Mouse (Mus musculus) erythroblast, embryonic 14.5 days (primary cell): Measurements from ENCODE around the gene Tspoap1. TPM values are rescaled to one million over a fixed set of nuclear protein-coding genes. Genes with fewer than 3 reads are reported as not detected.

Experiments
- H3K27me3 ChIP-seq: 2 replicates; pipeline ENCODE4 v1.6.1; 2012; ENCODE audit warnings: inconsistent platforms; ENCODE audit not compliant: control insufficient read depth
- H3K36me3 ChIP-seq: 2 replicates; pipeline ENCODE4 v1.6.1; 2012; ENCODE audit warnings: mild to moderate bottlenecking, inconsistent platforms; ENCODE audit not compliant: control insufficient read depth
- H3K4me1 ChIP-seq: 2 replicates; pipeline ENCODE4 v1.6.1; 2012; ENCODE audit warnings: inconsistent platforms; ENCODE audit not compliant: control insufficient read depth
- H3K4me3 ChIP-seq: replicated peaks from 2 replicates; pipeline ENCODE3; 2012; ENCODE audit warnings: moderate library complexity, mild to moderate bottlenecking, inconsistent platforms
- H3K9me3 ChIP-seq: 2 replicates; pipeline ENCODE4 v1.6.1; 2012; ENCODE audit warnings: low read length, inconsistent platforms, mixed read lengths; ENCODE audit not compliant: control insufficient read depth
- GATA1 ChIP-seq: IDR thresholded peaks from 2 replicates; pipeline ENCODE4 v1.6.1; 2012; ENCODE audit warnings: low read length, inconsistent platforms, mixed read lengths
- TAL1 ChIP-seq: IDR thresholded peaks from 3 replicates; pipeline ENCODE4 v1.6.1; 2012; ENCODE audit warnings: low read length, inconsistent platforms, mixed read lengths
- polyA plus RNA-seq: library from polyadenylated mRNA; stranded (reverse); fragments of >175 nt; gene quantifications from 2 replicates; pipeline ENCODE4 v1.2.3, GENCODE M21; 2012

Tspoap1 gene
- polyA plus RNA-seq, 1 experiment, result 0.71 TPM

DNA sequence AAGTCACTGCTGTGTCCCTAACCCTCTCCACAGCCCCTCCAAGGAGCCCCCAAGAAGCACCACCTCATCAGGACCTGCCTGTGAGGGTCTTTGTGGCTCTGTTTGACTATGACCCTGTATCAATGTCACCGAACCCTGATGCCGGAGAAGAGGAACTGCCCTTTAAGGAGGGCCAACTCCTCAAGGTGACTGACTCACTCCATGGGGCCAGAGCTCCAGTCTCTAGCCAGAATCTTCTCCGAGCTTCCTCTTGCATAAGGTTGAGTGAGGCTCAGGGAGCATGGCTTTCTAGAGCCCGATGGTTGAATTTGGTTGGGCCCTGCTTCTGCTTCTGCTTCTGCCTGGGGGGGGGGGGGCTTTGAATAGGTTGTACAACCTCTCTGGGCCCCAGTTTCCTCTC lies 19.1 kb downstream of the Tspoap1 start:
- H3K4me1 ChIP-seq, result peaks cover 17% of the 10 kb centered on the region
- no peaks in the 10 kb centered on the region for H3K36me3 ChIP-seq
- TF ChIP-seq TAL1 (no peak), GATA1 (no peak)
- no peak overlapping the region for H3K4me3 ChIP-seq
- no peaks in the 10 kb centered on the region for H3K9me3 ChIP-seq
- peaks cover 19% of the 10 kb centered on the region for H3K27me3 ChIP-seq

DNA sequence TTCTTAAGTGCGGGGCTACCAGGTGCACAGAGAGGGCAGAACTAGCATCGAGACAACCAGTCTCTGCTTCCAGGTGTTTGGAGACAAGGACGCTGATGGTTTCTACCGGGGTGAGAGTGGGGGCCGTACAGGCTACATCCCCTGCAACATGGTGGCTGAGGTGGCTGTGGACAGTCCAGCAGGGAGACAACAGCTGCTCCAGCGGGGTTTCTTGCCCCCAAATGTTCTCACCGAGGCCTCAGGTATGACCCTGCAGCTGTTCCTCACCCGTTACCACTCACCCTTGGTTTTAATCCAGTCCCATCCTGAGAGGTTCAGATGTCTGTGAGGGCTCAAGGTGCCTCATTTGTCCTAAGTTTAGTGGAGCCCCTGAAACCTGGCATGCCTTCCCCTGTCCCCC lies 19.8 kb downstream of the Tspoap1 start:
- Histone ChIP-seq H3K9me3 (no peaks in the 10 kb centered on the region), H3K36me3 (no peaks in the 10 kb centered on the region), H3K4me3 (no peak overlapping the region), H3K27me3 (peaks cover 19% of the 10 kb centered on the region), H3K4me1 (peaks cover 17% of the 10 kb centered on the region)
- no peak for TF ChIP-seq TAL1
- no peak for TF ChIP-seq GATA1

DNA sequence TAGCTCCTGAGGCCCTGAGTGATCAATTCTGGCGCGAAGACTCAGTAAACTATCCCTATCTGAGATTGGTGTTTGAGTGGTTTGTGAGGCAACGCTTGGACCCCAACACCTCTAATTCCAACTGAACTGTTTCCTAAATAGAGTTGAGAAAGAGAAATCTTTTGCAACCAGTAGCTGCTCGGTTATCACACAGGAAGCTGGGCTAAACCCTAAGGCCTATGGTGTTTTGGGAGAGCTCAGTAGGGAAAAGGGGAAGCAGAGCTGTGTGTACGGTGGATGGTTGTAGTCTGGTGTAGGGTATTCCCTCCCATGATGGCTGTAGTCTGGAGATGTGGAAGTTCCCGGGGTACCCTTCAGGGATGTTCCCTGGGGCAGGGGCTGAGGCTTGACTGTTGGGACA lies 29.7 kb downstream of the Tspoap1 start:
- no peak for TF ChIP-seq TAL1
- no peak for TF ChIP-seq GATA1
- no peaks in the 10 kb centered on the region for H3K36me3 ChIP-seq
- H3K27me3 ChIP-seq, result peaks cover 10% of the 10 kb centered on the region
- H3K9me3 ChIP-seq, result no peaks in the 10 kb centered on the region
- H3K4me3 ChIP-seq, result no peak overlapping the region
- no peaks in the 10 kb centered on the region for H3K4me1 ChIP-seq

DNA sequence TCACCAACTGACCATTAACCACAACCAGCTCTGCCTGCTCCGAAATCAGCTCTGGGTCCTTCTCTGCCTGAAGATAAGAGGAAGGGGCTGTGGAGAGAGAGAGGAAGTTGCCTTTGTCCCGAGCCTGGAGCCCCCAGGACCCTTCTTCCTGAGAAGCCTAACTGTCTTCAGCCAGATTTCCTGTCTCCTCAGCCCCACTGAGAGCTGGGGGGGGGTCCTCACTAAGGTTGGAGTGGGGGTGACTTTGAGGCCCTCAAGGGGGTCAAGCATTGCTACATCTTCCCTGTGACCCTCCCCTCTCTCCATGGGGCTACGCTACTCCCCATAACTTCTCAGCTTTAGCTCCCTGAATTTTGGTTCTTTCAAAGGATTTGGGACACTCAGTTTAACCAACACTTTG lies 33.1 kb downstream of the Tspoap1 start, which contains the start of gene Mpo:
TSS of gene Mpo (plus strand) at position 122 of the 400 bp plus-strand sequence.
- no peak within 1 kb of the TSS for H3K4me3 ChIP-seq

DNA sequence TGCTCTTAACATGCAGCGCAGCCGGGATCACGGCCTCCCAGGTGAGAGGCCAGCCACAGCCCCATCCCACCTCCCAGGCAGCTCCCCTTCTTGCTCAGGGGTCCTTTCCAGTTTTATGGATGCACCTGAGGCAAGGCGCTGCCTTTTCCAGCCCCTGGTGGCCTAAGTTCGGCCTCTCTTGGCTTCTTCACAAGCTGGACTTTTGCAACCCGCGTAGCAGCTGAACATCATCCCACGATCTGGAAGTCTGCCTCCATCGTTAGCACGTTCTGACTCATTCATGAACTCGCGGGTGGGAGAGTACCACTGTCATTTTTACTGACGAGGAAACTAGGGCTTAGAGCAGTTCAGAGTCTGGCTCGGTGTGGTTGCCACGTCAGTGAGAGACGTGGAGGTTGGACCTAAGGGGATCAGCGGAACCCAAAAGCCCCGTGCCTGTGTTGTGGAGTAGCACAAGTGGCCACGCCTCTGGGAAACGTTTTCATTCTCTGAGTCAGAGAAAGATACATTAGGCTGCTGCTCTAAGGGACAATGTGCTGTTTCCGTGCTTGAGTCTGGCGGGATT lies 41.5 kb downstream of the Tspoap1 start:
- Histone ChIP-seq H3K4me1 (no peaks in the 10 kb centered on the region), H3K9me3 (no peaks in the 10 kb centered on the region), H3K27me3 (no peaks in the 10 kb centered on the region; the same call in 1 of the 2 replicates), H3K4me3 (no peak overlapping the region), H3K36me3 (no peaks in the 10 kb centered on the region)
- TF ChIP-seq GATA1 (no peak), TAL1 (no peak)

More for the DNA sequence above, 33.1 kb downstream of the Tspoap1 start, which contains the start of gene Mpo:
- TF ChIP-seq GATA1, result no peak
- no peak for TF ChIP-seq TAL1
- Histone ChIP-seq H3K4me1 (no peaks in the 10 kb centered on the region), H3K36me3 (no peaks in the 10 kb centered on the region), H3K9me3 (no peaks in the 10 kb centered on the region), H3K27me3 (peaks cover 10% of the 10 kb centered on the region)

DNA sequence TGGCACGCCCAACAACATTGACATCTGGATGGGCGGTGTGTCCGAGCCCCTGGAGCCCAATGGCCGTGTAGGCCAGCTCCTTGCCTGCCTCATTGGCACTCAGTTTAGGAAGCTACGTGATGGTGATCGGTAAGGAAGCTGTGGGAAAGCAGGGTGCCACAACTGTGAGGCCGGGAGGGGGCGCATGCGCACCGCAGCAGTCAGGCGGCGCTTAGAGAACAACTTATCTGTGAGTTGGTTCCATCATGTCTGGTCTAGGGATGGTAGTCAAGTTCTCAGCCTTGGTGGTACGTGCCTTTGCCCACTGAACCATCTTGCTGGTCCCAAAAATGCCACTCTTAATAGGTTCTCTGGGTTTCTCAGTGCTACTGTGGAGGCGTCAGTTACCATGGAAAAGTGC lies 42.3 kb downstream of the Tspoap1 start:
- H3K4me3 ChIP-seq, result no peak overlapping the region
- H3K27me3 ChIP-seq, result no peaks in the 10 kb centered on the region
- no peaks in the 10 kb centered on the region for H3K4me1 ChIP-seq
- no peaks in the 10 kb centered on the region for H3K36me3 ChIP-seq
- H3K9me3 ChIP-seq, result no peaks in the 10 kb centered on the region
- TF ChIP-seq GATA1, result no peak
- no peak for TF ChIP-seq TAL1

DNA sequence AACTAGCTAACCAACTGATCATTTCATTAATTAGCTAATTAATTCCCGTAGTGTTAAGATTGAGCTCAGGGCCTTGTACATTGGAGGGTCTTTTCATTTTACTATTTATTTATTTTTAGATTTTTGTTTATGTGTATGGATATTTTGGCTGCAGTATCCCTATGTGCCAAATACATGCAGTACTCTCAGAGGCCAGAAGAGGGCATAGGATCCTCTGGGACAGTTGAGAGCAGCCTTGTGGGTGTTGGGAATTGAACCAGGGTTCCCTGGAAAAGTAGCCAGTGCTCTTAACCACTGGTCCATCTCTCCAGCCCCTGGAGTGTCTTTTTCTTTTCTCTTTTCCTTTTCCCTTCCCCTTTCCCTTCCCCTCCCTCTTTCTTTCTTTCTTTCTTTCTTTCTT lies 45.1 kb downstream of the Tspoap1 start:
- no peaks in the 10 kb centered on the region for H3K36me3 ChIP-seq
- H3K9me3 ChIP-seq, result no peaks in the 10 kb centered on the region
- H3K4me1 ChIP-seq, result no peaks in the 10 kb centered on the region
- TF ChIP-seq TAL1, result no peak
- TF ChIP-seq GATA1, result no peak
- H3K27me3 ChIP-seq, result no peaks in the 10 kb centered on the region
- no peak overlapping the region for H3K4me3 ChIP-seq

DNA sequence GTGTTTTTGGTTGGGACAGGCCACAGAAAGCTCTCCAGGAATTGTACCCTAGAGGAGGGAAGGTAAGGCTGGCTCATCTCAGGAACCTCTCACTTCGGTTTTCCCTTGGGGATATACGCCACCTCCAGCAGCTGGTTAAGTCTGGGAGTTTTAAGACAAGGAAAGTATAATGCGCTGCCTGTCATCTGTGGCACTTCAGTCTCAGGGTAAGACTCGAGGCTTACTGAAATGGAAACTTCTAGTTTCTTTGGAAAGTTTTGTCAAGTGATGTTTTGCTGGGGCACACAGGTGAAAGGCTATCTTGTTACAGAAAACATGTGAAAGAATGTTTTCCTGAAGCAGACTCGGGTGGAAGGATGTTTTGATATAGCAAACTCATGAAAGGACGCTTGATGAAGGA lies 47.1 kb downstream of the Tspoap1 start:
- Histone ChIP-seq H3K9me3 (no peaks in the 10 kb centered on the region), H3K4me1 (no peaks in the 10 kb centered on the region), H3K27me3 (no peaks in the 10 kb centered on the region; the same call in 1 of the 2 replicates), H3K36me3 (no peaks in the 10 kb centered on the region), H3K4me3 (no peak overlapping the region)
- TF ChIP-seq GATA1 (no peak), TAL1 (no peak)

DNA sequence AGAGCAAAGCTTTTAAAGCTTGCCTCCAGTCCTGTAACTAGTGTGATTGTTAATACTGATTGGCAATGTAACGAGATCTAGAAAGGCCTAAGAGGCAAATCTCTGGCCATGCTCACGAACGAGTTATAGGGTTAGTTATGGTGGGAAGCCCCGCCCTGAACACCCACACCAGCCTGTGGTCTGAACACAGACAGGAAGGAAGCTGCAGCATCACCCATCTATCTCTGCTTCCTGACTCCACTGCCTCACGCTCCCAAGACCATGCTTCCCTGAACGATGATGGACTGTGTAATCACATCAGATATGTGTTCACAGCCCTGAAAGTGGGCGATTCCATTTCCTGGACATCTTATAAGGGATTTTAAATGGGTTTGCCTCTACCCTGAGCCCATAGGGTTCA lies 47.9 kb downstream of the Tspoap1 start:
- Histone ChIP-seq H3K4me3 (no peak overlapping the region), H3K36me3 (no peaks in the 10 kb centered on the region), H3K27me3 (no peaks in the 10 kb centered on the region; the same call in 1 of the 2 replicates), H3K4me1 (no peaks in the 10 kb centered on the region), H3K9me3 (no peaks in the 10 kb centered on the region)
- TF ChIP-seq TAL1 (no peak), GATA1 (no peak)

DNA sequence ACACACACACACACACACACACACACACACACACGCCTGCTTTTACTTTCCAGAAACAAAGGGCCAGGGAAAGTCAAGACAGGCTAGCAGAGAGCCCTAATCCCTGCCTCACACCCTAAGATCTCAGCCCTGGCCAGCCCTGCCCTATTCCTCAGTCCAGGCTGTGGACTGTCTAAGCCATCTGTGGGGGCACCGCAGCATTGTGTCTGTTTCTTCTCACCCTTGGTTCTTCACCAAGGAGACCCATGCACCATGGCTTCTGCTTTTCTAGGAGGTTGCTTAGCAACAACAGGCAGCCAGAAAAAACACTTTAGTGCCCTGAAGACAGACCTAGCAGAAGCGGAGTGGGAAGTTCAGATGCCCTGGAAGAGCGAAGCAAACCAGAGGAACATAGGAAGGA lies 51.1 kb downstream of the Tspoap1 start:
- Histone ChIP-seq H3K4me1 (no peaks in the 10 kb centered on the region), H3K4me3 (no peak overlapping the region), H3K27me3 (no peaks in the 10 kb centered on the region; the same call in 1 of the 2 replicates), H3K9me3 (no peaks in the 10 kb centered on the region), H3K36me3 (no peaks in the 10 kb centered on the region)
- TF ChIP-seq GATA1, result no peak
- TF ChIP-seq TAL1, result no peak
